Mouse (Mus musculus) kidney, postnatal 0 days (tissue): Measurements from ENCODE around the gene Gnao1. TPM values are rescaled to one million over a fixed set of nuclear protein-coding genes. Genes with fewer than 3 reads are reported as not detected.

Experiments used
- ATAC-seq: fragments of 200-750 bp; cut with Nextera tagmentation; replicated peaks from 2 replicates; pipeline ENCODE4 v1.8.0; 2017; ENCODE audit warnings: low read depth, moderate number of reproducible peaks, moderate TSS enrichment, moderate library complexity; ENCODE audit not compliant: low FRiP score
- DNase-seq: peaks from one replicate; pipeline ENCODE4 v3.0.0-alpha.2; 2016; ENCODE audit warnings: low spot score
- H3K27ac ChIP-seq: fragments of 300-500 bp; sonication (generic); 2 replicates; pipeline ENCODE4 v1.5.1; 2014; ENCODE audit warnings: mild to moderate bottlenecking
- H3K27me3 ChIP-seq: fragments of 300-500 bp; sonication (generic); 2 replicates; pipeline ENCODE4 v1.6.1; 2014; ENCODE audit warnings: low read length, mixed read lengths; ENCODE audit not compliant: insufficient read depth
- H3K36me3 ChIP-seq: fragments of 300-500 bp; sonication (generic); 2 replicates; pipeline ENCODE4 v1.6.1; 2014; ENCODE audit warnings: low read length, mixed read lengths; ENCODE audit not compliant: insufficient read depth
- H3K4me1 ChIP-seq: fragments of 300-500 bp; sonication (generic); replicated peaks from 2 replicates; pipeline ENCODE4 v1.6.1; 2014; ENCODE audit warnings: antibody characterized with exemption, low read length, mixed read lengths; ENCODE audit not compliant: insufficient read depth
- H3K4me2 ChIP-seq: fragments of 300-500 bp; sonication (generic); 2 replicates; pipeline ENCODE4 v1.6.1; 2014; ENCODE audit warnings: mild to moderate bottlenecking, low read length, moderate library complexity, mixed read lengths
- H3K4me3 ChIP-seq: fragments of 300-500 bp; sonication (generic); replicated peaks from 2 replicates; pipeline ENCODE4 v1.5.1; 2014; ENCODE audit warnings: low read depth, low read length
- H3K9ac ChIP-seq: fragments of 300-500 bp; sonication (generic); 2 replicates; pipeline ENCODE4 v1.6.1; 2014; ENCODE audit warnings: low read depth, low read length
- H3K9me3 ChIP-seq: fragments of 300-500 bp; sonication (generic); replicated peaks from 2 replicates; pipeline ENCODE4 v1.6.1; 2016; ENCODE audit warnings: low read length, inconsistent platforms, mixed read lengths
- CTCF ChIP-seq: IDR thresholded peaks from 2 replicates; pipeline ENCODE4 v1.5.1; 2016; ENCODE audit warnings: antibody characterized with exemption, low read depth, mild to moderate bottlenecking, moderate library complexity
- WGBS: fragments of 180-500 bp; shearing (Covaris S2); extraction: QIAGEN DNeasy Blood & Tissue Kit; methylation state at CpG from one replicate; pipeline ENCODE4 v1.1.7; 2014; 5-methylcytosine and 5-hydroxymethylcytosine counted together
- polyA plus RNA-seq: library from polyadenylated mRNA; unstranded; fragments of >200 nt; fragmentation: Nextera tagmentation; extraction: Ambion mirVana; gene quantifications from 2 replicates; pipeline ENCODE4 v1.2.1, GENCODE M21; 2015

Gnao1 gene
- polyA plus RNA-seq, 1 experiment from 2014 or later: 1.7 TPM

GRCm38 (mm10) chr8:93843858-93844502, 34.2 kb downstream of the Gnao1 start:
- Histone ChIP-seq H3K4me1 (0 out of 2 replicates have a peak, but pooled peaks cover 5% of the 10 kb centered on the region), H3K4me2 (no peak overlapping the region), H3K9ac (no peak overlapping the region), H3K27me3 (no peaks in the 10 kb centered on the region), H3K9me3 (no peaks in the 10 kb centered on the region), H3K4me3 (no peak overlapping the region), H3K27ac (no peak overlapping the region), H3K36me3 (no peaks in the 10 kb centered on the region)
- peak; percentile 66 for TF ChIP-seq CTCF
- peak; percentile 15 for DNase-seq
- 43% methylated on average over 12 of the region's 12 CpGs for WGBS
- no peak for ATAC-seq

DNA sequence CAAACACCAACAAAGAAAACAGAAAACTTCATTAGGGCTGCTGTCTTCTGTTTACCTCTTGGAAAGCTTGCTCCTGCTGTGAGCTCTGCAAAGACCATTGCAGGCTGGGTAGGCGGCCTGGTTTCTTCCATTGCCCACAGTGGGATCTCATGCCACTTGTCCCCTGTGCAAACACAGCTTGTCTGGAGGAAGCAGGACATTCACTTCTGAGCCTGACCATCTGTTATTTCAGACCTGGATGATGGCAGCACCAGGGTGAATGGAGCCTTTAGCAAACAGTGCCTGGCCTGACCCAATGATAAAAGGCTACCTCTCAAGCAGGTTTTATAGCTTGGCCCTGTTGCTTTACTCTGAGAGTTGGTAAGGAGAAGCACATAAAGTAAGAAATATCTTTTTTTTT, 35.4 kb downstream of the Gnao1 start:
- H3K4me3 ChIP-seq: no peak overlapping the region
- WGBS: 91% methylated on average over 1 of the region's 1 CpGs
- no peaks in the 10 kb centered on the region for H3K9me3 ChIP-seq
- DNase-seq (no peak), ATAC-seq (no peak)
- no peaks in the 10 kb centered on the region for H3K36me3 ChIP-seq
- H3K27ac ChIP-seq: no peak overlapping the region
- no peak overlapping the region for H3K4me2 ChIP-seq
- H3K4me1 ChIP-seq: 0 out of 2 replicates have a peak, but pooled peaks cover 5% of the 10 kb centered on the region
- no peaks in the 10 kb centered on the region for H3K27me3 ChIP-seq
- no peak for TF ChIP-seq CTCF
- no peak overlapping the region for H3K9ac ChIP-seq

DNA sequence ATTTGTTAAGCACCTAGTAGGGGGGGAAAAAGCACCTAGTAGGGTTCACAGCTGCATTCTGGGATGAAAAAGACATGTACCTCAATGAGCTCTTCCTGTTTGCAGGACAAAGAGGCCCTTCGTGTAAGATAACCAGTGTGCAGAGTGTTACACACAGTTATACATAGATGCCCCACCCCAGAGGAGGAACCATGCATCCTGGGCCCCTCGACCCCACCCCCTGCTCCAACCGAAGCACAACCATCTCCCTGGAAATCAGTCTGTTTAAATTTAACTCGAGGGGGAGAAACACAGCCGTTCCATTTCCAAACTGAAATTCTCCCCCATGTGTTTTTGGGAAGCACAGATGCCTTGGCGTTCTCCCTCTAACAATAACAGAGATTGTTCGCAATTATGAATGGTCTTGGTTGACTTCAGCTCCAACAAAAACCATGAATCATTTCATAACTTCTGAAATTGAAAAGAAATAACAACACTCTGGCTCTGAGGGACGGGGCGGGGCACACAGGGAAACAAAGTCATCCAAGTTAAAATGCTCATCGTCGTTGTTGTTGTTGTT, 42.4 kb downstream of the Gnao1 start:
- Histone ChIP-seq H3K9ac (no peak overlapping the region), H3K36me3 (no peaks in the 10 kb centered on the region), H3K27ac (no peak overlapping the region), H3K27me3 (no peaks in the 10 kb centered on the region), H3K9me3 (no peaks in the 10 kb centered on the region), H3K4me3 (no peak overlapping the region), H3K4me1 (no peaks in the 10 kb centered on the region), H3K4me2 (no peak overlapping the region)
- 54% methylated on average over 11 of the region's 11 CpGs for WGBS
- ATAC-seq (no peak), DNase-seq (peak; percentile 24)
- no peak for TF ChIP-seq CTCF

- Histone ChIP-seq H3K4me2 (no peak overlapping the region), H3K9ac (no peak overlapping the region), H3K27ac (no peak overlapping the region), H3K4me3 (no peak overlapping the region), H3K9me3 (no peaks in the 10 kb centered on the region), H3K4me1 (no peaks in the 10 kb centered on the region), H3K36me3 (no peaks in the 10 kb centered on the region), H3K27me3 (no peaks in the 10 kb centered on the region)
- DNase-seq: no peak
- no peak for TF ChIP-seq CTCF
- WGBS: 79% methylated on average over 9 of the region's 9 CpGs
- ATAC-seq: no peak
Observed at GRCm38 (mm10) chr8:93852851-93853461, 43.2 kb downstream of the Gnao1 start.

GRCm38 (mm10) chr8:93854676-93855075, 44.9 kb downstream of the Gnao1 start:
- ATAC-seq (no peak), DNase-seq (no peak)
- Histone ChIP-seq H3K4me3 (no peak overlapping the region), H3K4me2 (no peak overlapping the region), H3K9me3 (no peaks in the 10 kb centered on the region), H3K36me3 (no peaks in the 10 kb centered on the region), H3K27ac (no peak overlapping the region), H3K9ac (no peak overlapping the region), H3K27me3 (no peaks in the 10 kb centered on the region), H3K4me1 (no peaks in the 10 kb centered on the region)
- WGBS: 42% methylated on average over 5 of the region's 5 CpGs
- TF ChIP-seq CTCF: no peak

DNA sequence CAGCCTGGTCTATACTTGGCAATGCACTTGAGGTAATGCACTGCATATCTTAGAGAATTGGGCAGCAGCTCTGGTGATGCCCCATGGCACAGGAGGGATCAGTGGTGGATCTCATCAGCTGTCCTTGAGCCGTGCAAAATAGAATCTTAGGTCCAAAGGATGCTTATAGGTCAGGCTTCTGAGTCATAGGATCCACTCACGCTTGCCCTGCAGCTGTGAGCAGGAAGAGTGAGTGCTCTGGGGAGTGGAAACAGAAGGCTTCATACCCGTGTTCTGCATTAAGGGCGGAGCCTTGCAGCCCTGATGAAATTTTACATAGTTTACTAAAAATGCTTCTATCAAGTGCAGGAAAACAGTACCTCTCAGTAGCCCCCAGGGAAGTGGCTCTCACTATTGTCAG, 45.5 kb downstream of the Gnao1 start:
- H3K9me3 ChIP-seq: no peaks in the 10 kb centered on the region
- no peaks in the 10 kb centered on the region for H3K36me3 ChIP-seq
- H3K4me3 ChIP-seq: no peak overlapping the region
- TF ChIP-seq CTCF: no peak
- no peaks in the 10 kb centered on the region for H3K4me1 ChIP-seq
- 58% methylated on average over 4 of the region's 4 CpGs for WGBS
- no peaks in the 10 kb centered on the region for H3K27me3 ChIP-seq
- no peak overlapping the region for H3K4me2 ChIP-seq
- ATAC-seq: no peak
- DNase-seq: no peak
- no peak overlapping the region for H3K9ac ChIP-seq
- H3K27ac ChIP-seq: no peak overlapping the region
